Mouse (Mus musculus): ENCODE results near the gene Mkrn2os. TPM values are rescaled to one million over a fixed set of nuclear protein-coding genes. Genes with fewer than 3 reads are reported as not detected.

Mkrn2os gene
- total RNA-seq, 2 experiments from 2014 or later, result not detected

- ATAC-seq (replicated peaks; ENCODE audit: poor library complexity, severe bottlenecking), result no peak
Observed at GRCm38 (mm10) chr6:115583430-115584125, 8.8 kb downstream of the Mkrn2os start.

GRCm38 (mm10) chr6:115582328-115583115 is 9.9 kb downstream of the Mkrn2os start:
- no peak for ATAC-seq (replicated peaks; ENCODE audit: poor library complexity, severe bottlenecking)

GRCm38 (mm10) chr6:115580810-115581209 is 11.6 kb downstream of the Mkrn2os start:
- ATAC-seq (replicated peaks; ENCODE audit: poor library complexity, severe bottlenecking), result no peak

GRCm38 (mm10) chr6:115577941-115578340 is 14.4 kb downstream of the Mkrn2os start:
- ATAC-seq (replicated peaks; ENCODE audit: poor library complexity, severe bottlenecking), result no peak

- no peak for ATAC-seq (replicated peaks; ENCODE audit: poor library complexity, severe bottlenecking)
Observed at GRCm38 (mm10) chr6:115577407-115577806, 15.0 kb downstream of the Mkrn2os start.

- ATAC-seq (replicated peaks; ENCODE audit: poor library complexity, severe bottlenecking), result no peak
Observed at GRCm38 (mm10) chr6:115574171-115574570, 18.2 kb downstream of the Mkrn2os start.

- no peak for ATAC-seq (replicated peaks; ENCODE audit: poor library complexity, severe bottlenecking)
Observed at GRCm38 (mm10) chr6:115565479-115566045, 26.8 kb downstream of the Mkrn2os start.

- ATAC-seq (replicated peaks; ENCODE audit: poor library complexity, severe bottlenecking), result no peak
Observed at GRCm38 (mm10) chr6:115559651-115560632, 32.4 kb downstream of the Mkrn2os start.

- no peak for ATAC-seq (replicated peaks; ENCODE audit: poor library complexity, severe bottlenecking)
Observed at GRCm38 (mm10) chr6:115558176-115558575, 34.2 kb downstream of the Mkrn2os start.

- peak; percentile 42; the same call in 1 of the 2 replicates for ATAC-seq (replicated peaks; ENCODE audit: poor library complexity, severe bottlenecking)
Observed at GRCm38 (mm10) chr6:115555485-115555884, 36.9 kb downstream of the Mkrn2os start.

GRCm38 (mm10) chr6:115546276-115546675 is 46.1 kb downstream of the Mkrn2os start:
- ATAC-seq (replicated peaks; ENCODE audit: poor library complexity, severe bottlenecking), result 0 out of 2 replicates have a peak, but pooled peaks have one; percentile 26

GRCm38 (mm10) chr6:115544442-115544970 is 47.9 kb downstream of the Mkrn2os start, which contains the start of gene Tsen2:
Tsen2 (plus strand) TSS chr6:115544664.
- peak; percentile 97 for ATAC-seq (replicated peaks; ENCODE audit: poor library complexity, severe bottlenecking)

GRCm38 (mm10) chr6:115542341-115542740 is 50.0 kb downstream of the Mkrn2os start:
- ATAC-seq (replicated peaks; ENCODE audit: poor library complexity, severe bottlenecking), result no peak

- ATAC-seq (replicated peaks; ENCODE audit: poor library complexity, severe bottlenecking), result no peak
Observed at GRCm38 (mm10) chr6:115541676-115542275, 50.6 kb downstream of the Mkrn2os start.

GRCm38 (mm10) chr6:115538645-115539429 is 53.5 kb downstream of the Mkrn2os start:
- peak; percentile 90 for ATAC-seq (replicated peaks; ENCODE audit: poor library complexity, severe bottlenecking)

GRCm38 (mm10) chr6:115536169-115536568 is 56.2 kb downstream of the Mkrn2os start:
- no peak for ATAC-seq (replicated peaks; ENCODE audit: poor library complexity, severe bottlenecking)

GRCm38 (mm10) chr6:115534617-115535016 is 57.8 kb downstream of the Mkrn2os start:
- ATAC-seq (replicated peaks; ENCODE audit: poor library complexity, severe bottlenecking), result no peak

Measured in granulocyte monocyte progenitor cell, adult 5-6 weeks (primary cell).